7 mouse cellular contexts compared by ENCODE assay signal in genomic region chr11:119909436-119909835, GRCm38 (mm10). TPM values are rescaled to one million over a fixed set of nuclear protein-coding genes. Genes with fewer than 3 reads are reported as not detected.
DNase-seq lines count a peak whose midpoint lies in the region; ATAC-seq and TF ChIP-seq lines count a peak whose summit lies in the region.

No protein-coding gene starts in this region.

- no peaks in the 10 kb centered on the region for H3K9me3 ChIP-seq in E14TG2a.4 (ENCODE audit: low read length)

- intact Hi-C loops in heart, postnatal 36 days (cut with DNase I): loop anchor here (1.0 kb wide), 1 partner anchor 82 kb away; no protein-coding TSS in a partner anchor

- peaks cover 45% of the 10 kb centered on the region for H3K4me1 ChIP-seq in E14TG2a.4 (replicated peaks; ENCODE audit: low read depth, low read length)

- 0 out of 2 replicates have a peak overlapping the region, but pooled peaks have one; percentile 14 for H3K4me3 ChIP-seq in E14TG2a.4 (replicated peaks; ENCODE audit: low read length)

- peak; percentile 76 for DNase-seq in ZHBTc4 (ENCODE audit: low read depth, low spot score)
- peak; percentile 82 for DNase-seq in embryo, embryonic 9.5 days (ENCODE audit: extremely low spot score)
- peak; percentile 75 to 83 for DNase-seq in heart, postnatal 36 days
- DNase-seq in layer of hippocampus, postnatal 14 days (ENCODE audit: low spot score in 2 of 2): peak; percentile 79 to 80
- DNase-seq in spleen, postnatal 10 days (ENCODE audit: low spot score in 2 of 2): peak; percentile 53 to 79

- TF ChIP-seq CTCF in E14TG2a.4 (conservative IDR thresholded peaks at IDR 0.05; ENCODE audit: low read length): peak; percentile 90

- no peaks in the 10 kb centered on the region for H3K36me3 ChIP-seq in E14TG2a.4 (ENCODE audit: insufficient read depth, low read length)

- peaks cover 16% of the 10 kb centered on the region for H3K27me3 ChIP-seq in E14TG2a.4 (ENCODE audit: insufficient read depth, low read length)

- peak; percentile 42; the same call in 1 of the 2 replicates for ATAC-seq in megakaryocyte, adult 5-6 weeks (ENCODE audit: poor library complexity, severe bottlenecking)

RNA-seq across cellular contexts. Expression of gene Chmp6, which starts 3.8 kb away (rescaled TPM):
- total RNA-seq in heart, postnatal 36 days (2021): 10 to 100 TPM; 27.9 TPM
- 10 to 100 TPM; 37.1 to 39.1 TPM for total RNA-seq in layer of hippocampus, postnatal 14 days (2021)
- total RNA-seq in megakaryocyte, adult 5-6 weeks (2015): 20.7 and 21.7 TPM in 2 replicates
- 54.8 and 79.3 TPM in 2 replicates for total RNA-seq in megakaryocyte, adult 5-6 weeks (2017)

RNA-seq across cellular contexts. Expression of gene Baiap2, which starts 33.1 kb away (rescaled TPM):
- 10 to 100 TPM in 1 of 2 experiments, 1 to 10 TPM in 1; 4.4 to 12.0 TPM for total RNA-seq in heart, postnatal 36 days (2021)
- total RNA-seq in layer of hippocampus, postnatal 14 days (2021): 100 to 1,000 TPM; 148 TPM
- total RNA-seq in megakaryocyte, adult 5-6 weeks (2015): 6.2 TPM in 2 replicates
- total RNA-seq in megakaryocyte, adult 5-6 weeks (2017): 6.2 and 6.9 TPM in 2 replicates

Comparison
In these comparisons a context has a peak if more than half of its experiments do, and no peak if none do; other contexts are left out.
1. Peak in every context shown above with its lines: DNase-seq, ATAC-seq and H3K4me3 ChIP-seq.
2. RNA of gene Baiap2, which starts 33.1 kb away (total RNA-seq): 148 TPM in layer of hippocampus, postnatal 14 days; 4.4 to 12.0 TPM in heart, postnatal 36 days and 6.2 to 6.9 TPM in megakaryocyte, adult 5-6 weeks; every median in the first group is over 10 times any median in the second.